Comparison of ENCODE assay signal across 28 mouse cellular contexts in genomic region chr1:153945181-153945580, GRCm38 (mm10). TPM values are rescaled to one million over a fixed set of nuclear protein-coding genes. Genes with fewer than 3 reads are reported as not detected.
DNase-seq lines count a peak whose midpoint lies in the region; ATAC-seq and TF ChIP-seq lines count a peak whose summit lies in the region.
"Had no signal": no experiment of that assay in that cellular context is flagged by ENCODE, and none has a peak within 500 bp of the region (broad histone marks: within the 10 kb centered on the region; RNA-seq: fewer than 3 reads in every experiment).

No protein-coding gene starts in this region.

- peaks cover 5% of the 10 kb centered on the region; the same call in 1 of the 2 replicates for H3K4me1 ChIP-seq in hindbrain, embryonic 12.5 days
- H3K4me1 ChIP-seq: embryonic facial prominence, embryonic 10.5 days; forebrain, embryonic 15.5 days; intestine, embryonic 15.5 days; liver, embryonic 12.5 days had no signal

- peak; percentile 29 for DNase-seq in gastrocnemius, adult 2 months
- DNase-seq in gastrocnemius, adult 8-10 months (ENCODE audit: low spot score in 2 of 2) = no peak
- peak; percentile 25 to 49 for DNase-seq in heart, postnatal 36 days
- no peak for DNase-seq in heart, postnatal 25 days (ENCODE audit: low spot score)
- DNase-seq in R1 (ENCODE audit: low read depth, low spot score) = peak; percentile 45
- DNase-seq: cerebellum, adult 11-12 months; cerebellum, postnatal 10 days; heart, postnatal 10 days; kidney, adult 9 months; kidney, postnatal 14 days had no signal

- H3K27me3 ChIP-seq in hindbrain, embryonic 12.5 days = no peaks in the 10 kb centered on the region
- H3K27me3 ChIP-seq: forebrain, embryonic 15.5 days; intestine, embryonic 15.5 days; liver, embryonic 12.5 days; megakaryocyte, embryonic 14.5 days; midbrain, embryonic 13.5 days had no signal

- H3K27ac ChIP-seq in gastrocnemius, adult 2 months = no peak overlapping the region
- no peak overlapping the region for H3K27ac ChIP-seq in hindbrain, embryonic 12.5 days
- H3K27ac ChIP-seq: embryonic facial prominence, embryonic 10.5 days; forebrain, embryonic 15.5 days; intestine, embryonic 15.5 days; layer of hippocampus, adult 2 months; liver, embryonic 12.5 days; midbrain, embryonic 13.5 days had no signal

- H3K9me3 ChIP-seq in hindbrain, embryonic 12.5 days (replicated peaks) = no peaks in the 10 kb centered on the region
- H3K9me3 ChIP-seq: embryonic facial prominence, embryonic 10.5 days; forebrain, embryonic 15.5 days; intestine, embryonic 15.5 days; liver, embryonic 12.5 days; midbrain, embryonic 13.5 days had no signal

- H3K4me2 ChIP-seq in hindbrain, embryonic 12.5 days (replicated peaks) = no peak overlapping the region
- H3K4me2 ChIP-seq: forebrain, embryonic 15.5 days; intestine, embryonic 15.5 days; liver, embryonic 12.5 days; midbrain, embryonic 13.5 days had no signal

- peak; percentile 61 for ATAC-seq in granulocyte monocyte progenitor cell, adult 5-6 weeks (replicated peaks; ENCODE audit: poor library complexity, severe bottlenecking)
- ATAC-seq in hindbrain, embryonic 12.5 days (ENCODE audit: low FRiP score) = no peak
- ATAC-seq: forebrain, embryonic 15.5 days; hindbrain, embryonic 16.5 days; intestine, embryonic 15.5 days; liver, embryonic 12.5 days; midbrain, embryonic 13.5 days had no signal

- no peak overlapping the region for H3K4me3 ChIP-seq in gastrocnemius, adult 2 months
- no peak overlapping the region for H3K4me3 ChIP-seq in hindbrain, embryonic 12.5 days
- H3K4me3 ChIP-seq: embryonic facial prominence, embryonic 10.5 days; forebrain, embryonic 15.5 days; intestine, embryonic 15.5 days; layer of hippocampus, adult 2 months; liver, embryonic 12.5 days; megakaryocyte, embryonic 14.5 days; midbrain, embryonic 13.5 days had no signal

- no peak for TF ChIP-seq CTCF in gastrocnemius, adult 2 months (IDR thresholded peaks at IDR 0.05)

- intact Hi-C loops in gastrocnemius, adult 2 months (cut with DNase I) = no loop called here
- intact Hi-C loops in heart, postnatal 36 days (cut with DNase I) = no loop called here
- intact Hi-C loops in heart, postnatal 25 days (cut with DNase I) = no loop called here

- H3K9ac ChIP-seq in hindbrain, embryonic 12.5 days = no peak overlapping the region
- H3K9ac ChIP-seq: forebrain, embryonic 15.5 days; intestine, embryonic 15.5 days; liver, embryonic 12.5 days; midbrain, embryonic 13.5 days had no signal

- no peaks in the 10 kb centered on the region for H3K36me3 ChIP-seq in hindbrain, embryonic 12.5 days
- H3K36me3 ChIP-seq: embryonic facial prominence, embryonic 10.5 days; forebrain, embryonic 15.5 days; intestine, embryonic 15.5 days; liver, embryonic 12.5 days; midbrain, embryonic 13.5 days had no signal

- 77% methylated on average over 5 of the region's 5 CpGs for WGBS in hindbrain, embryonic 12.5 days

RNA-seq across cellular contexts. Expression of gene Teddm2, which starts 45.2 kb away (rescaled TPM):
- 1 to 10 TPM; 1.6 to 4.4 TPM for total RNA-seq in gastrocnemius, adult 2 months (2021)
- total RNA-seq in gastrocnemius, adult 8-10 months (2022) = 1 to 10 TPM; 1.7 to 2.9 (median 2.4) TPM
- 1 to 10 TPM in 1 of 2 experiments, under 1 TPM in 1; 0.78 to 1.1 TPM for total RNA-seq in heart, postnatal 36 days (2021)
- under 1 TPM; 0.73 to 0.87 TPM for total RNA-seq in heart, postnatal 25 days (2021)
- total RNA-seq in granulocyte monocyte progenitor cell, adult 5-6 weeks (2014; fragmentation: Nextera tagmentation) = 0.11 TPM in 1 of 2 replicates, not detected in the other
- not detected in 2 replicates for total RNA-seq in granulocyte monocyte progenitor cell, adult 5-6 weeks (2017)
- 0.66 and 0.77 TPM in 2 replicates for polyA plus RNA-seq in hindbrain, embryonic 12.5 days (2016; fragmentation: Nextera tagmentation; extraction: Ambion mirVana)

RNA-seq across cellular contexts. Expression of gene Glul, which starts 45.4 kb away (rescaled TPM):
- total RNA-seq in gastrocnemius, adult 2 months (2021) = 100 to 1,000 TPM; 501 to 689 TPM
- total RNA-seq in gastrocnemius, adult 8-10 months (2022) = 100 to 1,000 TPM; 294 to 919 (median 442) TPM
- total RNA-seq in heart, postnatal 36 days (2021) = 100 to 1,000 TPM; 611 to 674 TPM
- total RNA-seq in heart, postnatal 25 days (2021) = 100 to 1,000 TPM; 349 to 403 TPM
- 60.4 and 67.3 TPM in 2 replicates for total RNA-seq in granulocyte monocyte progenitor cell, adult 5-6 weeks (2014; fragmentation: Nextera tagmentation)
- 50.7 and 59.0 TPM in 2 replicates for total RNA-seq in granulocyte monocyte progenitor cell, adult 5-6 weeks (2017)
- polyA plus RNA-seq in hindbrain, embryonic 12.5 days (2016; fragmentation: Nextera tagmentation; extraction: Ambion mirVana) = 126 TPM in 2 replicates

RNA-seq across cellular contexts. Expression of gene Teddm1a, which starts 53.6 kb away (rescaled TPM):
- total RNA-seq in gastrocnemius, adult 2 months (2021) = not detected
- total RNA-seq in gastrocnemius, adult 8-10 months (2022) = not detected
- not detected for total RNA-seq in heart, postnatal 36 days (2021)
- total RNA-seq in heart, postnatal 25 days (2021) = not detected
- total RNA-seq in granulocyte monocyte progenitor cell, adult 5-6 weeks (2014; fragmentation: Nextera tagmentation) = not detected in 2 replicates
- total RNA-seq in granulocyte monocyte progenitor cell, adult 5-6 weeks (2017) = not detected in 2 replicates
- polyA plus RNA-seq in hindbrain, embryonic 12.5 days (2016; fragmentation: Nextera tagmentation; extraction: Ambion mirVana) = not detected in 2 replicates
- total RNA-seq: heart, postnatal 10 days; layer of hippocampus, adult 2 months; layer of hippocampus, postnatal 25 days; monocyte, adult 5-6 weeks had no signal
- polyA plus RNA-seq: cortical plate, adult 2 months; embryonic facial prominence, embryonic 10.5 days; forebrain, embryonic 15.5 days; hindbrain, embryonic 16.5 days; intestine, embryonic 15.5 days; limb, embryonic 11.5 days; liver, embryonic 12.5 days; midbrain, embryonic 13.5 days; neural tube, embryonic 11.5 days; spleen, adult 2 months; testis, adult 2 months; urinary bladder, adult 2 months had no signal

Comparison
In these comparisons a context has a peak if more than half of its experiments do, and no peak if none do; other contexts are left out.
1. DNase-seq: peak in gastrocnemius, adult 2 months (single experiment), heart, postnatal 36 days (2 of 2) and R1 (single experiment); none in gastrocnemius, adult 8-10 months (0 of 2) and heart, postnatal 25 days (single experiment).
2. RNA of gene Glul, which starts 45.4 kb away (total RNA-seq): 501 to 689 TPM in gastrocnemius, adult 2 months, 611 to 674 TPM in heart, postnatal 36 days, 294 to 919 TPM in gastrocnemius, adult 8-10 months and 349 to 403 TPM in heart, postnatal 25 days; 50.7 to 67.3 TPM in granulocyte monocyte progenitor cell, adult 5-6 weeks; every median in the first group is over 4 times any median in the second.